Mouse (Mus musculus) right cerebral cortex, adult 2 months (tissue): ENCODE measurements around the gene Rhou.
A peak's percentile ranks its signal among the peaks of the same experiment; 100 is the strongest.

Source experiments
- DNase-seq, 2 experiments: peaks; one replicate each; pipeline ENCODE4 v3.0.0; 2021 to 2022; ENCODE audit warnings: low spot score in 2 of 2

Gene Rhou

GRCm38 (mm10) chr8:123649483-123649882 lies 4.2 kb upstream of the Rhou start:
- DNase-seq: no peak

- no peak for DNase-seq
These were observed 2.2 kb upstream of the Rhou start for GRCm38 (mm10) chr8:123651390-123652098.

- DNase-seq: no peak
These were observed 1.1 kb upstream of the Rhou start for GRCm38 (mm10) chr8:123652641-123653040.

- peak; percentile 30 to 59 for DNase-seq
These were observed 353 bp downstream of the Rhou start for GRCm38 (mm10) chr8:123653994-123654569.

GRCm38 (mm10) chr8:123654763-123655162 lies 1.0 kb downstream of the Rhou start:
- no peak for DNase-seq

- no peak for DNase-seq
These were observed 1.6 kb downstream of the Rhou start for GRCm38 (mm10) chr8:123655351-123655779.

DNA sequence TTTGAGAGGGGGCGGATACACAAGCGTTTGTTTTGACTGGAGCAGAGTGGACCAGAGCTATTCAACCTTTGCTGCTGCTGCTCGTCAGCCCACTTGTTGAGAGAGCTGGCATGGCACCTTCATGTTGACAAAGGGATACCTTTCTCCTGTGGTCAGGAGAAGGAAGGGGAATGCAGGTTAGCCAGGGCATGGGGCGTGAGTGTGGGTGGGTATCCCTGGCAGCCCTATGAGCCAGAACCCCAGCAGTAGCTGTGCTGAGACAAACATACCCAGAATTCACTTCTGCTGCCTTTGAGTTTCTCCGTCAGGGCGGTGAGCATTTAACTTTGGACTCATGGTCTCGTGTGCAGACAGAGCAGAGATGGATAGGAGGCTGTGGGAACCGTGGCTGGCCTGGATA lies 4.1 kb downstream of the Rhou start:
- no peak for DNase-seq

- DNase-seq: no peak
These were observed 5.8 kb downstream of the Rhou start for GRCm38 (mm10) chr8:123659469-123660057.

- no peak for DNase-seq
These were observed 7.8 kb downstream of the Rhou start for GRCm38 (mm10) chr8:123661515-123661914.

- no peak for DNase-seq
These were observed 11.9 kb downstream of the Rhou start for GRCm38 (mm10) chr8:123665580-123665979.

DNA sequence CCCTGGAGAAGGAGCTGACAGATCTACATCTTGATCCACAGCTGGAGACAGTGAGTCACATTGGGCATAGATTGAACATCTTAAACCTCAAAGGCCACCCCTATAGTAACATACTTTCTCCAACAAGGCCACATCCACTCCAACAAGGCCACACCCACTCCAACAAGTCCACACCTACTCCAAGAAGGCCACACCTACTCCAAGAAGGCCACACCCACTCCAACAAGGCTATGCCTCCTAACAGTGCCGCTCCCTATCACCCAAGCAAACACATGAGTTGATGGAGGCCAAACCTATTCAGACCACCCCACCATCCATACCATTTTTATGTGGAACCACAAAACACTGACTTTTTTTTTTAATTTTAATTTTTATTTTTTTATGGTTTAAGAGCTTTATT lies 13.1 kb downstream of the Rhou start:
- DNase-seq: no peak

GRCm38 (mm10) chr8:123668681-123669080 lies 15.0 kb downstream of the Rhou start:
- no peak for DNase-seq

DNA sequence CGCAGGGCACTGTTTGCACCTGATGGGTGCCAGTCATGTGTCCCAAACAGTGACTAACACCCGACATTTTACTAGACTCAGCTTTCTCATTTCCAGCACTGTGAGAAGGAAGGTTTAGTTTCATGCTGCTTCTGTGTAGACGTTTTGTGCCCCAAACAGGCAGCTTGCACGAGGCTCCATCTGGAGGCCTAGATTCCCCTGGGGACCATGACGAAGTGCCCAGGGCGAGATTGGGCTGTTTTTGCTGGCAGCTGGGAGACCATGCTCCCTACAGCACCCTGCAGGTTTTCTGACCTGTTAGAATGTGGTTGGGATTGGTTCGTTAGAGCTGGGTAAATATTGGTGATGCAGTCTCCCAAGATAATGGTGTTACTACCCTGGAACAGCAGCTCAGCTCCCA lies 17.0 kb downstream of the Rhou start:
- DNase-seq: no peak

DNA sequence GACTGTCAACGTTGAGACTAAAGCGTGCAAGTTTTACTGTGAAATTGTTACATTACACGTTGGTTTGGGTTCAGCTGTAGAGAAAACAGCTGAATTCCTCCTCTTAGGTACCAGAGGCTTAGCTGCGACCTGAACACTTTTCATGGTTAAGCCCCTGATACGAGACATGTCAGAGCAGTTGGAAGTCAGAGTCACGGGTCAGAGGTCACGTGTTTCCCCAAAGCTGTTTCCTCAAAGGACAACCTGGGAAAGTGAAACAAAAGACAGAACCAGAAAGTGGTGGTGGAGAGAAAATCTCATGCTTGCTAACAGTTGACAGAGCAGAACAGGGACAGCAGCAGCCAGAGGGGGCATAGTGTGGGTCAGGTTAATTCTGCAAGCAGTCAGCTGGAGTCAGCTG lies 17.7 kb downstream of the Rhou start:
- DNase-seq: no peak

GRCm38 (mm10) chr8:123672648-123673047 lies 18.9 kb downstream of the Rhou start:
- no peak for DNase-seq

- no peak for DNase-seq
These were observed 21.9 kb downstream of the Rhou start for GRCm38 (mm10) chr8:123675611-123676010.

- no peak for DNase-seq
These were observed 24.7 kb downstream of the Rhou start for GRCm38 (mm10) chr8:123678390-123678789.

GRCm38 (mm10) chr8:123682073-123682761 lies 28.5 kb downstream of the Rhou start:
- no peak for DNase-seq

GRCm38 (mm10) chr8:123683321-123683720 lies 29.6 kb downstream of the Rhou start:
- DNase-seq: no peak

GRCm38 (mm10) chr8:123684806-123685205 lies 31.1 kb downstream of the Rhou start:
- no peak for DNase-seq

DNA sequence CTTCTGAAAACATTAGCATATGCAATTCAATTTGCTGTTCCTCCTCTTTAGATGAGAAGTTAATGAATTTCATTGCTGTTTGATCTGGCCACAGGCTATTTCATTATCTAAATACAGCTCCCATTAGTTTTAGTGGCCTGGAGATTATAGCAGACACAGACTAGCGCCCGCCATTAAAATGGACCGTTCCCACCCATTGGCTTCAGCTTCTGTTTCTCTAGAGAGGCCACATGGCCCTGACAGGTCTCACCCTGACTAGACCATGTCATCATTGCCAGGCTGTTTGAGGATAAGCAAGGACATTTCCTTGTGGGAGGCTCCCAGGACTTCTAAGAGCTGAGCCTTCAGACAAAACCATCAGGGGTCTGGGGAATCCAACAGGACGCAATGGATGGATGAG lies 31.7 kb downstream of the Rhou start:
- no peak for DNase-seq

DNA sequence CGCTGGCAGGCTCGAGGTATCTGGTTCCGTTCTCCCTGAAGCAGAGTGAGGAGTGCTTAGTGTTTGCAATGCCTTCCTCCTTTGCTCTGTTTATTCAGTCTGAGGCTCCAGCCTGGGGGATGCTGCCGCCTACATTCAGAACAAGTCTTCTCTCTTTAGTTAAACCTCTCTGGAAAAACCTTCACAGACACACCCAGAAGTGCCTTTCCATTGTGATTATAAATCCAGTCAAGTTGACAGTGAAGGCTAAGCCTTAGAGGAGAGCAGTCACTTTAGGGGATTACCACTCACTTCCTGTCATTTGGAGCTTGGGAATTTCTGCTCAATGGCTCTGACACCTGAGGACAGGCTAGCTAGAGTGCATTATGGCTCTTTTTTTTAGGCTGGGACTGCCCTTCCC lies 34.1 kb downstream of the Rhou start:
- DNase-seq: no peak
